Mouse (Mus musculus): Measurements from ENCODE around the gene Mdm4. TPM values are rescaled to one million over a fixed set of nuclear protein-coding genes. Genes with fewer than 3 reads are reported as not detected.

The Mdm4 gene
- total RNA-seq, 1 experiment = 136 TPM

DNA sequence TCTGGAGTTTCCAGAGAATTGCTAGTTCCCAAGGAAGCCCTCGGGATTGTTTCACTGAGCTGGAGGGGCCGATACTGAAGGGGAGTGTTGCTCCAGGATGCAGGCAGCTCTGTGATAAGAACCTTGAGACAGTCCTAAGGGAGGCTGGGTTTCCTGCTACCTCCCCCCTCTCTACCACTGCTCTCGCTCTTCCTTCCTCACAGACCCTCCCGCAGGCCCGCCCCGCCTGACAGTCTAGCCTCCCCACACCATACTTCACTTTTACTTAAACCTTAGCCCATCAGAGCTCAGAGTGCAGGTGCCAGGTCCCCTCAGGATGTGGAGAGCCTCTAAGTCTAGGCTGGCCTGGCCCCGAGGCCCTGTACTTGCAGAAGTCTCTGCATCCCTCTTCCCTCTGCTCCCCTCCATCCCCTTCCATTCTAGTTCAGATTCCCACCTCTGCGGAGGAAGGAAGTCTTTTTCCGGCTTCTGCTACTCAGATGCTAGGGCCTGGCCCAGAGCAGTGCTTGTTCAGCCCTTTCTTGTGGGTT is 43.0 kb upstream of the Mdm4 start:
- no peak for TF ChIP-seq ZC3H11A (IDR thresholded peaks at IDR 0.05; ENCODE audit: borderline replicate concordance, low read depth, low read length)
- no peak for TF ChIP-seq CHD2 (IDR thresholded peaks at IDR 0.05; ENCODE audit: low read depth, low read length)
- TF ChIP-seq ZNF384 (IDR thresholded peaks at IDR 0.05; ENCODE audit: low read depth, low read length) = no peak
- no peak for TF ChIP-seq MAFK (IDR thresholded peaks at IDR 0.05; ENCODE audit: insufficient read depth, low read depth, low read length)
- no peak for TF ChIP-seq HCFC1 (IDR thresholded peaks at IDR 0.05; ENCODE audit: borderline replicate concordance, insufficient read depth, low read length)
- H3K9ac ChIP-seq (ENCODE audit: insufficient read depth, low read depth, low read length, poor library complexity, severe bottlenecking) = no peak overlapping the region
- no peak for DNase-seq (ENCODE audit: low read depth, low spot score)
- H3K4me3 ChIP-seq (ENCODE audit: insufficient read depth in 1 of 2, low read depth in 1 of 2, low read length in 2 of 2, poor library complexity in 1 of 2, severe bottlenecking in 1 of 2) = no peak overlapping the region
- in situ Hi-C loops (cut with MboI; ENCODE audit: low sequenced_read_pairs in 2 of 2, unreplicated experiment in 2 of 2) = no loop called here
- peaks cover 0 to 12% of the 10 kb centered on the region in 2 experiments for H3K4me1 ChIP-seq (ENCODE audit: control insufficient read depth in 2 of 2, insufficient read depth in 2 of 2, low read length in 2 of 2, poor library complexity in 1 of 2)
- no peaks in the 10 kb centered on the region for H3K9me3 ChIP-seq (ENCODE audit: control insufficient read depth, insufficient read depth, low read depth, low read length)
- H3K36me3 ChIP-seq (ENCODE audit: control insufficient read depth, insufficient read depth, low read length, poor library complexity, severe bottlenecking) = no peaks in the 10 kb centered on the region
- no peak overlapping the region for H3K27ac ChIP-seq (ENCODE audit: insufficient read depth, low read depth, low read length, poor library complexity, severe bottlenecking)

DNA sequence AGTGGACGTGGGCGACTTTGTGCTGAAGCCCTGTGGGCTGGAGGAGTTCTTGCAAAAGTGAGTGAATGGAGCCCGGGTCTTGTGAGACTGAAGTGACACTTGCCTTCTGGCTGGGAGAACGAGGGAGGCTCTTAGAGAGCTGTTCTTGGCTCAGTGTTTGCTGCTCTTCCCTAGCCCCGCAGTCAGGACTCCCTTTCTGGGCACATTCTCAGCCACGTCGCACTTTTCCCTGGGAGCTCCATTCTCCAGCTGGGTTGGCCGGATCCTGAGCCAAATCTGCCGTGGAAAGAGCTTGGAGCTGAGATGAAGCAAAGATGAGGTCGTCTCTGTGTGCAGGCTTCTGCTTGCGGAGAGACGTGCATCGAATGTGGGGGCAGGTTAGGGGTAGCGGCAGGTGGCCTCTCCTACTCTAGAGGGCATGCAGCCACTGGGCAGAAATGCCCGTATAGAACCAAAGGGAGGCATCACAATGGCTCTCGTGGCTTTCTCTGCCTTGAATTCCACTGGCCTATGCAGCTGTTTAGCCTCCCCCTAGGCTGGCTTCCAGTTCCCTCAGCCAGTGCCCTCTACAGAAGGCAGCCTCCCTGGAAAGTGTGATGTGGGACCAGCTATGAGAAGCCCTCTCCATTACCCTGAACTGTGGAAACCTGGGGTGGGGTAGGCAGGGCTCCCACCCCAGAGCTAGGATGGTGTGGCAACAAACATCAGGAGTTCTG is 41.5 kb upstream of the Mdm4 start:
- in situ Hi-C loops (cut with MboI; ENCODE audit: low sequenced_read_pairs in 2 of 2, unreplicated experiment in 2 of 2) = no loop called here
- H3K27ac ChIP-seq (ENCODE audit: insufficient read depth, low read depth, low read length, poor library complexity, severe bottlenecking) = no peak overlapping the region
- H3K9ac ChIP-seq (ENCODE audit: insufficient read depth, low read depth, low read length, poor library complexity, severe bottlenecking) = no peak overlapping the region
- no peaks in the 10 kb centered on the region for H3K36me3 ChIP-seq (ENCODE audit: control insufficient read depth, insufficient read depth, low read length, poor library complexity, severe bottlenecking)
- TF ChIP-seq HCFC1 (IDR thresholded peaks at IDR 0.05; ENCODE audit: borderline replicate concordance, insufficient read depth, low read length) (no peak), MAFK (IDR thresholded peaks at IDR 0.05; ENCODE audit: insufficient read depth, low read depth, low read length) (no peak), CHD2 (IDR thresholded peaks at IDR 0.05; ENCODE audit: low read depth, low read length) (no peak), ZNF384 (IDR thresholded peaks at IDR 0.05; ENCODE audit: low read depth, low read length) (no peak), ZC3H11A (IDR thresholded peaks at IDR 0.05; ENCODE audit: borderline replicate concordance, low read depth, low read length) (no peak)
- no peak for DNase-seq (ENCODE audit: low read depth, low spot score)
- no peak overlapping the region for H3K4me3 ChIP-seq (ENCODE audit: insufficient read depth in 1 of 2, low read depth in 1 of 2, low read length in 2 of 2, poor library complexity in 1 of 2, severe bottlenecking in 1 of 2)
- peaks cover 0 to 10% of the 10 kb centered on the region in 2 experiments; a peak in 2 of 4 replicates for H3K4me1 ChIP-seq (ENCODE audit: control insufficient read depth in 2 of 2, insufficient read depth in 2 of 2, low read length in 2 of 2, poor library complexity in 1 of 2)
- H3K9me3 ChIP-seq (ENCODE audit: control insufficient read depth, insufficient read depth, low read depth, low read length) = no peaks in the 10 kb centered on the region

DNA sequence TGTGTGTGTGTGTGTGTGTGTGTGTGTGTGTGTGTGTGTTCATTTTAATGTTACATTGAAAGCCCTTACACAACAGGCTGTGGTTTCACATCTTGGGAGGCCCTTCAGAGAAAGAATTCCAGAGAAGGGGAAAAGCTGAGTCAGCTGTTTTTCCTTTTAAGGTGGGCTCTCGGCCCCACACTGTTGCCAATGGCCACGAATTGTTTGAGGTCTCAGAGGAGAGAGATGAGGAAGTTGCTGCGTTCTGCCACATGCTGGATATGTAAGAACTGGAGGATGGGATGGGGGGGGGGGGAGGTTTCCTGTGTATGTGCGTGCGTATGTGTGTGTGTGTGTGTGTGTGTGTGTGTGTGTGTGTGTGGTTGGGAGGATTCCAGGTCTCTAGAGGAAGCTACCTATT is 39.8 kb upstream of the Mdm4 start:
- Histone ChIP-seq H3K4me1 (ENCODE audit: control insufficient read depth in 2 of 2, insufficient read depth in 2 of 2, low read length in 2 of 2, poor library complexity in 1 of 2) (peaks cover 0 to 10% of the 10 kb centered on the region in 2 experiments; a peak in 2 of 4 replicates), H3K9me3 (ENCODE audit: control insufficient read depth, insufficient read depth, low read depth, low read length) (no peaks in the 10 kb centered on the region), H3K36me3 (ENCODE audit: control insufficient read depth, insufficient read depth, low read length, poor library complexity, severe bottlenecking) (no peaks in the 10 kb centered on the region), H3K4me3 (ENCODE audit: insufficient read depth in 1 of 2, low read depth in 1 of 2, low read length in 2 of 2, poor library complexity in 1 of 2, severe bottlenecking in 1 of 2) (no peak overlapping the region), H3K9ac (ENCODE audit: insufficient read depth, low read depth, low read length, poor library complexity, severe bottlenecking) (no peak overlapping the region), H3K27ac (ENCODE audit: insufficient read depth, low read depth, low read length, poor library complexity, severe bottlenecking) (no peak overlapping the region)
- peak; percentile 99 for TF ChIP-seq MAFK (IDR thresholded peaks at IDR 0.05; ENCODE audit: insufficient read depth, low read depth, low read length)
- TF ChIP-seq CHD2 (IDR thresholded peaks at IDR 0.05; ENCODE audit: low read depth, low read length) = no peak
- no peak for TF ChIP-seq ZNF384 (IDR thresholded peaks at IDR 0.05; ENCODE audit: low read depth, low read length)
- no peak for DNase-seq (ENCODE audit: low read depth, low spot score)
- in situ Hi-C loops (cut with MboI; ENCODE audit: low sequenced_read_pairs in 2 of 2, unreplicated experiment in 2 of 2) = no loop called here

DNA sequence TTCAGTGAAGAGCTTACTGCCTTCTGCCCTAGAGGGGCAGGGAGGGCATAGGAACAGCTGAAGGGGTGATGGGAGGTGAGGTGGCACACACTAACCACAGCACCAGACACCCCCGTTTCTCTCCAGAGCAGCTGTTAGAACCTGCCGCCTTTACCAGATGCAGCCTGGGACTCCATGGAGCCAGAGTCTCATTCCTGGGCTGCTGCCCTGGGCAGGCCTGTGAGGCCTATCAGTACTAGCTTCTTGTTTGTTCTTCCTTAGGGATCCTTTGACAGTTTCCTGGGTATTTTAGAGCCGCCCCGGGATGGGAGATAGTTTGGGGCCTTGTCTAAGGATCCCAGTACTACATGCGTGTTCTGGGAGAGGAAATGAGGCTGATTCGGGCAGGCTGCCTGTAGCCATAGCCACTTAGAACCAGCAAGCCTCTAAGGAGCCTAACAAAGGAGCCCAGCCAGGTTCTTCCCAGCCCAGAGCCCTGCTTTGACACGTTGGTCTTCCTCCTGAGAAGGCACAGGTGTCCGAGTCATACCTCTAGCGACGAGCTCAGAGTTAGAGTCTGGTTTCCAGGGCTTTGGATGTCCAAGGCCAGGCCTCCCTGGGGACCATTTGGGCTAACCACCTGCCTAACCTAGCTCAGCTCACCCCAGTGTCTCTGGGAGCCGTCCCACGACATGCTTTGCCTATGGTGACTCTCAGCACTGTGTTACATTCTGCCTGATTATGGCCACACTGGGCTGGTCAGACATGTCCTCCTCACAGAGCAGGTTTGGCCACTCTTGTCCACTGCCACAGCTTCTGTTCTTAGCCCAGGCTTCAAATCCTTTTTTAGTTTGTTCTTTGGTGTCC is 39.1 kb upstream of the Mdm4 start:
- Histone ChIP-seq H3K4me1 (ENCODE audit: control insufficient read depth in 2 of 2, insufficient read depth in 2 of 2, low read length in 2 of 2, poor library complexity in 1 of 2) (peaks cover 0 to 10% of the 10 kb centered on the region in 2 experiments; a peak in 2 of 4 replicates), H3K9me3 (ENCODE audit: control insufficient read depth, insufficient read depth, low read depth, low read length) (no peaks in the 10 kb centered on the region), H3K4me3 (ENCODE audit: insufficient read depth in 1 of 2, low read depth in 1 of 2, low read length in 2 of 2, poor library complexity in 1 of 2, severe bottlenecking in 1 of 2) (no peak overlapping the region), H3K9ac (ENCODE audit: insufficient read depth, low read depth, low read length, poor library complexity, severe bottlenecking) (no peak overlapping the region), H3K27ac (ENCODE audit: insufficient read depth, low read depth, low read length, poor library complexity, severe bottlenecking) (no peak overlapping the region), H3K36me3 (ENCODE audit: control insufficient read depth, insufficient read depth, low read length, poor library complexity, severe bottlenecking) (no peaks in the 10 kb centered on the region)
- TF ChIP-seq ZNF384 (IDR thresholded peaks at IDR 0.05; ENCODE audit: low read depth, low read length) (no peak), ZC3H11A (IDR thresholded peaks at IDR 0.05; ENCODE audit: borderline replicate concordance, low read depth, low read length) (no peak), CHD2 (IDR thresholded peaks at IDR 0.05; ENCODE audit: low read depth, low read length) (no peak), MAFK (IDR thresholded peaks at IDR 0.05; ENCODE audit: insufficient read depth, low read depth, low read length) (no peak), HCFC1 (IDR thresholded peaks at IDR 0.05; ENCODE audit: borderline replicate concordance, insufficient read depth, low read length) (no peak)
- in situ Hi-C loops (cut with MboI; ENCODE audit: low sequenced_read_pairs in 2 of 2, unreplicated experiment in 2 of 2) = no loop called here
- no peak for DNase-seq (ENCODE audit: low read depth, low spot score)

All from ES-E14 (cell line).